Mouse (Mus musculus): ENCODE measurements around the gene Acrv1.
"Not testable (repeated sequence)": the region's sequence is repeated elsewhere in the genome, so short reads cannot be mapped to it uniquely, and the experiment has no call there.

Acrv1 gene

DNA sequence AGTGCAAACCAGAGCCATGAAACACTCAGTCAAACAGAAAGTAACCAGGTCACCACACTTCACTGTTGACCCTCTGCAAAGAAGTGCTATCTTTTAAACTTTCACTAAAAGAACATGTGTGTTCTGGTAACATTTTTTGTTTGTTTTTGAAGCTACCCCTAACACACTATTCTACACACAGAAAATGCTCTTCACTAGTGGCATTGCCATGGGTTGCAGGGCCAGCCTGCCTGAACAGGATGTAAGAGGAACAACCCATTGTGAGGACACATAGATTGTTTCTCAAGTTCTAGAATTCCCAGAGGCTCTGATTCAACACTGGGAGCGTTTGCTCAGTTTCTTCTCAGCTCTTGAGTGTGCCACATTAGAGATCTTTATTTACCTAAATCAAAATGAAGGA lies at the start of gene Acrv1:
Gene Acrv1 (plus strand): TSS at position 301 of the 400 bp plus-strand sequence.
- no peak for DNase-seq (ENCODE audit: low spot score)

DNA sequence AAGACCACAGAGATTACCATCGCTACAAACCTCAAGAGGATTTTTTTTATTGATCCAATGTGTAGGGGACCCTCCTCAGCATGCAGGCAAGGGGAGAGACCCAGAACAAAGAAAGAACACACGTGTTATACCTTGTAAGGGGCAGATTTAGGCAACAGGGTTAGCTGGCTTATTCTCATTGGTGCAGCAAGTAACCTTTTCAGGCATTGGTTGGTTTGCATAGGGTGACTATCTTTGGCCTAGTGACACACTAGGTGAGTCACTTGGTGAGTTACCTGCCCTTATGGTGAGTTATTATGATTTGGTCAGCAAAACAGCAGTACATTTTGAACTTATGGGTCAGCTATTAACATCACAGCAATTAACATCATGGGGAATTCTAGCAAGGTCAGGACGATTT lies 49.7 kb upstream of the Acrv1 start, which contains the start of gene A630095E13Rik:
Gene A630095E13Rik (minus strand): TSS at position 101 of the 400 bp plus-strand sequence.
- not testable (repeated sequence) for DNase-seq (ENCODE audit: low spot score)

DNA sequence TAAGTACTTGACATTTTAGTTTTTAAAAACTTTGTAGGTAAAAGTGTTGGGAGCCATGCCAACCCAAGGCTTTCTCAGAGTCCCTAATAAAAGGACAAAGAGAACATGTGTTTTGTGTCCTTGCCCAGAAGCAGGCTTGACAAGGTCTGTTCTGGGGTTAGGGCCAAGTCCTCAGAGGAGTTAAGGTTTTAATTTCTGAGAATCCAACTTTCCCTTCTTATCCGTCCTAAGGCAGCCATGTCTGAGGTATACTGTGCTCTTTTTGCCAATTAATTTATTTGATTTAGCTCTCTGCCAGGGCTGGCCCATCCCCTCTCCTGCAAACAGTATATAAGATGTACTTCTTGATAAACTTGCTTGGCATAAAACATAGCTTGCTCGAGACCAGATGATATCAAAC lies 11.6 kb upstream of the Acrv1 start:
- no peak for DNase-seq (ENCODE audit: low spot score)

DNA sequence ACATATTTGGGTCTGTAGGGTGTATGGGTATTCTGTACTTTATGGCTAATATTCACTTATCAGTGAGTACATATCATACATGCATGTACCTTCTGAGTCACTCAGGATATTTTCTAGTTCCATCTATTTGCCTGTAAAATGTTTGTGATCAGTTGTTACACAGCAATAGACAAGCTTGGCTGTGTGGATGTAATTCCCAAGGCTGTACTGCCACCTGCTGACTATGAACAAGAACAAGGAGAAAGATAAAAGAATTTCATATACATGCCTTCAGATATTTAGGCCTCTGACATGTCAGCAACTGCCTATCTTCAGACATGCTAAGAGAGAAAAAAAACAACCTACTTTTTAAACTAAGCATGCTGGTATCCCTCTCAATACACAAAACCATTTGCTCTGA lies 5.7 kb upstream of the Acrv1 start:
- DNase-seq (ENCODE audit: low spot score): no peak

DNA sequence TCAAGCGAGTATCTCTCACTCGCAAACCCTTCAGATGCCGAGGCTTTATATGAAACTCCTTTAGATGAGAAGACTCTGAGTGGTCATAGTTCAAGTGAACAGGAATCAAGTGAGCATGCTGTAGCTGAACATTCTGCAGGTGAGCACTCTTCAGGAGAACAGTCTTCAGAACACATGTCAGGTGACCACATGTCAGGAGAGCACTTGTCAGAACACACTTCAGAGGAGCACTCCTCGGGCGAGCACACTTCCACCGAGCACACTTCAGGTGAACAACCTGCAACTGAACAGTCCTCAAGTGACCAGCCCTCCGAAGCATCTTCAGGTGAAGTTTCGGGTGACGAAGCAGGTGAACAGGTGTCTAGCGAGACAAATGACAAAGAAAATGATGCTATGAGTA lies 1.3 kb downstream of the Acrv1 start:
- DNase-seq (ENCODE audit: low spot score): no peak

DNA sequence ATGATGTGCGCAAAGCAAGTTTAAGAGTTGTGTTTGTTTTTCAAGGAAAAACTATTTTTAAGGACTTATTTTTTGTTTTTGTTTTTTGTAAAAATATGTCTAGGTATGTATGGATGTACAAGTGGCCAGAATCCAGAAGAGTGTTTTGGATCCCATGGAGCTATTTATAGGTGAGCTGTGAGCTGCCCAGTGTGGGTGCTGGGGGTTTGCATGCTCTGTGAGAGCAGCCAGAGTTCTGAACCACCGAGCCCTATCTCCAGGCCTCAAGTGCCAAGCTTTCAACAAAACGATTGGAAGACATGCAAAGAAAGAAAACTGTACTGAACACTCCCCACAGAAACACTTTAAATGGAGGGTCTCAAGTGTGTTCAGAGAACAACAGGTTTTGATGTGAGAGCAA lies 12.9 kb downstream of the Acrv1 start:
- no peak for DNase-seq (ENCODE audit: low spot score)

DNA sequence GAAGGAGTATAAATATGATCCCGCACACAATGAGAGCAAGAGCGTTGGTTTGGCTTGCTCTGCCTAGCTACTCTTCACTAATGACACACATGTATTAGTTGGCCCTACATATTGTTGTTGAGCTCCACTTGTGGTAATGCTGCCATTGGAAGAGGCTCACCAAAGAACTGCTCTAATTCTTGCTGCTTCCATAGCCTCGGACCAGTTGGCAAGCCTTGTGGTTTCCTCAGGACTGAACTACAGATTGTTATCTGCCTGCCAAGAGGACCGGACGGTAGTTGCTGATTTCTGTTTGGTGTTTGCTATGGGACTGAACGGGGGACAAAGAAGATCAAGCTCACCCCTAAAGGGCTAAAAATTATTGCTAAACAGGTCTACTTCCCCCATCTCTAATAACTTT lies 14.3 kb downstream of the Acrv1 start:
- no peak for DNase-seq (ENCODE audit: low spot score)

DNA sequence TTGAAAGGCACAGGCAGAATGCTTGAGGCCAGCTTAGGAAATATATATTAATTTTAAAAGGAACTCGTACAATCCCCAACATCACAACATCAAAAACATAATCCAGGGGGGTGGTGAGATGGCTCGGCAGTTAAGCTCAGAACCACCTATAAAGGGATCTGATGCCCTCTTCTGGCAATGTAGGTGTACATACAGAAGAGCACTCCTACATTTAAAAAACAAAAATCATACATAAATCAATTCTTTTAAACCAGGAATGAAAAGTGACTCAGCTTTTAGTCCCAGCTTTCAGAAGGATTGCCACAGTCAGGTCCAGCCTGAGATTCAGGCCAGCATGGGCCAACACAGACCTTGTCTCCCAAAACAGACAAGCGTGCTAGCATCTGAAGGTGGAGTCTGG lies 23.6 kb downstream of the Acrv1 start:
- no peak for DNase-seq (ENCODE audit: low spot score)

DNA sequence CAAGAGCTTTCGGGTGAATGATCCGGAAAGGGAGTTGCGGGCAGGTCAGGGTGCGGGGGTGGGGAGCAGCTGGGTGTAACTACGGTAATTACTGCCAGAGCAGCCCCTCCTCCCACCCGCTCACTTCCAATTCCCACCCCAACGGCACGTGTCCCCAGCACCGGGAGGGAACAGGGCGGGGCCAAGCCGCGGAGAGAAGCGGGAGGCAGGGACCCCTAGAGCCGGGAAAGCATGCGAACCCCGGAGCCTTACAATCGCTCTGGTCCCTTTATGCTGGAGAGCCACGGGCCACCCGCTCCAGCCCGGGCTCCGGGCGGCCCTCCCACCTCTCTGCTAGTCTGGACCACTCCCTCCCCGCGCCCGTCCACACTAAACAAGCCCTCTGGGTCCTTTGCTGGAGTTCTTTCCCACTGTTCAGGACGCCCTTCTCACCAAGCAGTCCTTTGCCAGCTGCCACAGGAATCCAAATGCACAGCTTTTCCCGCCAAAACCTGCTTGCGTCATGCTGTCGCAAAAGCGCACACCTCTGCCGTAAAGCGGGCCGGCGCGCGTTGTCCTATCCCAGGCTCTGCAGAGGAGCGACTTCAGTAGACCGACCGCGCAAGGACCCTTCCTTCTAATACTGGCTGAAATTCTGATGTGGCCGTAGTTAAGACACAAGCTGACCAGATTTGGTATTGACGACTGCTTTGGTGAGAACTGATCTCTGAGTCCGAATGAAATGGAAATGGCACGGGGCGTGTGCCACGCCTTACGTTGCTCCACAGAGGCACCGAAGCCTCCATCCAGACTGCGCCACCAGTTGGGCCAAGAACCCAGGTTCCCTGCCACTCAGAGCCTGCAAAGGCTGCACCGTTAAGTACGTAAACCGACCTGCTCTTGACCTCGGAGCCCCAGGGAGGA lies 33.4 kb downstream of the Acrv1 start:
- DNase-seq (ENCODE audit: low spot score): peak; percentile 93

DNA sequence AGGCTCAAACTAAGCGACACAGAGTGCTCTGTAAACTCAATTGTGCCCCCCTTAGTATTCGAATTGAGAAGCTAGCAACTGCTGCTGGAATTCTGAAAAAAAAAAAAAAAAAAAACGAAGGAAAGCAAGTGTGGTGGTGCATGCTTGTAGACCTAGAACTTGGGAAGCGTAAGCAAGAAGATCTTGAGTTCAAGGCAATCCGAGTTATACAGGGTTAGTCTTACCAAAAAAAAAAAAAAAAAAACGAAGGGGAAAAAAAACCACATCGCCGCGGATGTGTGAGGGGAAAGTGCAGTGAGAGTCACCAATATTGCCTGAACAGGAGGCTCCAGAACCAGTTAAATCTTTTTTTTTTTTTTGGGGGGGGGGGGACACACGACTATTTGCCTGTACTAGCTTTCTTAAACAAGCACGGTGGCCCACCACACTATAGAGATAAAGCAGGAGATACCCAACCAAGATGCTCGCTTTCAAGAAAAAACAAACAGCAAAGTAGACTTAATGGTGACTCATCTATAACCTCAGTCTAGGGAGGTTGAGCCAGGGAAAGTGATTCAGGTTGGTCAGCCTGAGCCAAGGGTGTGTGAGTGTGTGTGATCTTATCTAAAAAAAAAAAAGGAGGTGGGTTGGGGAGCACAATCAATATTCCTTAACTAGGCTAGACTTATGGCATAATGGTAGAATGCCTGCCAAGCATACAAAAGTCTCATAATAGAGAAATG lies 34.2 kb downstream of the Acrv1 start, which contains the start of gene Chek1:
Gene Chek1 (minus strand): TSS at position 32 of the 722 bp plus-strand sequence.
- DNase-seq (ENCODE audit: low spot score): peak; percentile 29

Measured in yolk sac, embryonic 10.5 days (tissue).